Mouse (Mus musculus) adrenal gland, adult 18-20 months (tissue): Measurements from ENCODE around the gene Ppp3r2. TPM values are rescaled to one million over a fixed set of nuclear protein-coding genes. Genes with fewer than 3 reads are reported as not detected.

ENCODE experiments used
- total RNA-seq, 2 experiments: library from RNA; stranded (reverse); gene quantifications; 1 replicate in 1 of 2; 2 replicates in 1 of 2; pipeline ENCODE4 v1.2.3; 2021

Gene Ppp3r2
- total RNA-seq, 2 experiments from 2014 or later = not detected

Other genes with a start within 250 kb of the Ppp3r2 start
- 1 to 10 TPM; 1.1 TPM for gene Acnat1, start 208.1 kb downstream of the Ppp3r2 start, total RNA-seq
- gene Baat, start 175.5 kb downstream of the Ppp3r2 start, total RNA-seq = under 1 TPM in 1 of 2 experiments, not detected in 1; 0.30 TPM
- 10 to 100 TPM; 43.7 to 53.0 TPM for gene Mrpl50, start 160.9 kb downstream of the Ppp3r2 start, total RNA-seq
- gene Zfp189, start 160.8 kb downstream of the Ppp3r2 start, total RNA-seq = 1 to 10 TPM; 6.9 TPM
- 1 to 10 TPM in 1 of 2 experiments, under 1 TPM in 1; 0.35 to 5.2 TPM for gene Aldob, start 132.5 kb downstream of the Ppp3r2 start, total RNA-seq
- gene Tmem246, start 84.1 kb downstream of the Ppp3r2 start, total RNA-seq = 10 to 100 TPM; 12.0 to 20.9 TPM
- 10 to 100 TPM; 48.2 to 51.0 TPM for gene Rnf20, start 50.0 kb downstream of the Ppp3r2 start, total RNA-seq
- gene Grin3a, start 163.7 kb upstream of the Ppp3r2 start, total RNA-seq = under 1 TPM; 0.26 to 0.40 TPM